Mouse (Mus musculus) mature B cell (primary cell): ENCODE results near the gene Braf.

Source experiments
- in situ Hi-C: fragments of 300-500 bp; cut with MboI; formaldehyde crosslinking; loops from 2 replicates; pipeline ENCODE4 v1.14.3; 2019

The Braf gene

DNA sequence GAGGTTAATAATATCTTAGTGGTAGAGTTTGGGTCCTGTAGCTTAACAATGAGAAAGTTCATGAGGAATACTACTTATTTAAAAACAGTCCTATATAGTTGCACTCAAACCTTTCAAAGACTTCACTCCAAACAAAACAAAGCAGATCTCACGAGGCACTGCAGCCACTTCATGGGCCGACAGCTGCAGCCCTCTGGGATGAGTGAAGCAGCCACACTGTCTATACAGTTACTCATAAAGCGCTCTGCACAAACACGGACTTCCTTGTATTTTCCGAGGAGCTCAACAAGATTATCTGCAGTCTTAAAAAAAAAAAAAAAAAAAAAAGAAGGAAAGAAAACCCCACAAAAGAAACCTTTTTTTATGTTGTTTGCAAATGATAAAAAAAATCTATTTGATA is 117.9 kb downstream of the Braf start:
- in situ Hi-C loops: no loop called here

DNA sequence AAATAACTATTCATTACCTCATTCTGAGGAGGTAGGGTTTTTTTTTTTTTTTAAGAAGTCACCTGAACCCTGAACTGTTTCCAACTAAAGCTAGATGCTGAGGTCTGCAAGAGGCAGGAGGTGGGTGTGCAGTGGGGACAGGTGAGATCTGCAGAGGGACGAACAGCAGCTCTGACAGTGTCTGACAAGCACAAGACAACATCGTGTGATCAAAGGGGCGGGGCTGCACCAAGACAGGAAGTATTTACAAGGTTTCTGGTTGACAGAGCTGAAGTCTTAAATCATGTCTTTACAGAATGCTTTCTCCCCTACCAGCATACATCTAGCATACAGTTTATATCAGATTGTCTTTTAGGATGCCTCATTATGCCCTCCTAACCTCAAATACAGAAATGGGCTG is 118.4 kb downstream of the Braf start:
- in situ Hi-C loops: no loop called here

DNA sequence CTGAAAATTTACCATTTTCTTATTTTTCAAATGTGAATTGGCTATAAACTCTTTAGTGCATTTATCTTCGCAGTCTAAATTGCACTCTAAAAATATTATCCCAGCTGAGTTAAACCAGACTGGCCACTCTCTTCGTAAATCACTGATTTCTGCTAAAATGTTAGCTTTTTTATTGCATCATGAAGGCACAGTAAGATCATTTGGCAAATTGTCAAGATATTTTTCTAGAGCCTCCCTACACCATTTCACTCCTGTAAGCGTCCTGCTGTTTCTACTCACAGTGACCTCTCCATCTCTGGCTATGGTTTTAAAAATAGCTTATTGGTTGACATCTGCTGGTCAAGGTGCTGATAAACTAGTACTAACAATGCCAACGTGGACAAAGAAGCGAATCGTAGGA is 119.2 kb downstream of the Braf start:
- in situ Hi-C loops: no loop called here

DNA sequence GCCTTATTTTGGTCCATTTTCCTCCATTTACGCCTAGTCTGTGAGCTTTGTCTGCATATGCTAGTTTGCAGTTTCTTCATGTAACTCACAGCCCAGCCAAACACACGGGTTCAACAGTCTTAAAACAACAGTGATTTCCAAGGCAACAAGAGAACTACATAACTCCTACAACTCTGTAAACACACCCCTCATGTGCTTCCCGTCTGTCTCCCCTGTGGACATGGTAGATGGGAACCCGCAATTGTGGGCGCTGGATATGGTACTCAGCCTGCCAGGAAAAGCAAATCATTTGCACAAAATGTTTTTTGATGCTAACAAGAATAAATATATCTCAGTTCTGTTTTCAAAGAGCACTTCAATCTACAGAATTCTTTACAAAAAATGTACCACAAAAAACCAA is 120.7 kb downstream of the Braf start:
- in situ Hi-C loops: no loop called here

DNA sequence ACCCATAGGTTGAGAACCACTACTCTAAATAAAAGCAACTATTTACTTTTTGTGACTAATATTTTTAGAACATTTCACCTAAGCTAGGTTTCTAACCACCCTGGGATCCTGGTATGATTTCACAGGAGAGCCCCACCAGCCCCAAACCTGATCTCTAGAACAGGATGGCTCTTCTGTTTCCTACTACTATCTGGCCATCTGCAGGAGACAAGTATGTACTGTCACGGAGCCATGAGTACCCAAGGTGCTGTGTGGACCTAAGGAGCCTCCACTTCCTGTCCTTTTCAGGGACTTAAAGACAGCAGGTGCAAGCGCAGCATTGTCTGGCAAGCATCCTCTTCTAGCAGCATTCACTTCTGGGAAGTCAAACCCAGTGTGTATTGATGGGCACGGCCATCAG is 123.4 kb downstream of the Braf start:
- in situ Hi-C loops: no loop called here

DNA sequence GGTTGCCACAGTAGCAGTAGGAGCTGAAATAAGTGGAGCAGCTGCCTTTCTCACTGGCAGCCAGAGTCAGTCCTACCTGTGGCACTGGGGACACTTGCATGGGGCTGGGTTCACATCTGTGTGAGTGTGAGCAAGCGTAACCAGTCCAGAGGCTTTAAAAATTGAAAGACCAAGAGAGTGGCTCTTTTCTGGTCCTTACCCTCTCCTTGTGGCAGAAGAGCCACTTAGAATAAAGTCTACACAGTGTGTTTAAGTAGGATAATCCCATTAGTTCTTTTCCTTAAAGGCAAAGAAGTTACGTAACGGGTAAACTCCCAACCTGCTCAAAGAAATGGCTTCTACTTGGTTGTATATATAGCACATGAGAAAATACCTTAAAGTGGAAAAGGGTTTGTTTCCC is 124.4 kb downstream of the Braf start:
- in situ Hi-C loops: no loop called here

DNA sequence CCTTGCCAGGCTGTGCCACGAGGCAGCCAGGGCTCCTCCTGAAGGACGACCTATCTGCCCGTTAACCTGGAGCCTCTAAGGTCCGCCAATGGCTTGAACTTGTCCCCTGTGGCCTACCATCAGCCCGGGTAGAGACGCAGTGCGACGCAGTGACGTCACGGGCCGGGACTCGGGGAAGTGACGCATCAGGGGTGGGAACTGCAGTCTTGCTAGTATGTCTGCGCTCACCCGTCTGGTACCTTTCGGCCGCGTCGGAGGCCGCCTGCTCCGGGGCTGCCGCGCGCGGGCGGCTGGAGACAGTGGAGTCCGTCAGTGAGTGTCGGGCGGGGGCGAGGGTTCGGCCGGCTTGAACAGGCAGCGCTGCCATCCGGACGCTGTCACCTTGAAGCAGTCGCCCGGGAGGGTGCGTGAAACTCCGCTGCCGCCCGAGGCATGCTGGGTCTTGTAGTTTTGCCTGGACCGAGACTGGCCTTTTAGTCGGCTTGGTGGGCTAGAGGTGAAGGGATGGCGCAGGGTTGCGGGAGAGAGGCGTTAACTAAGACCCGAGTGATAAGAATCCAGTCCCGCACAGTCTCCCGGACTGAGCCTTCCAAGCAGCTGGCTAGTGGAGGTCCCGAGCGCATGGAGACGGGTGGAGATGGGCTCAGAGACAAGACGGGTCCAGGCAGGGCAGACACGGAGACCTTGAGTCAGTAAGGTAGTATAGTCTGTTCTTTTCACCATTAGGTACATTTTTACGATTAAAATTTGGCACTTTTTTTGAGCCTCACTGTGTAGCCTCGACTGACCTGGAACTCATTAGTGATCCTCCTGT is 132.7 kb downstream of the Braf start, which contains the start of gene Ndufb2:
Ndufb2 (plus strand) TSS at position 174 of the 814 bp plus-strand sequence.
- in situ Hi-C loops: no loop called here

DNA sequence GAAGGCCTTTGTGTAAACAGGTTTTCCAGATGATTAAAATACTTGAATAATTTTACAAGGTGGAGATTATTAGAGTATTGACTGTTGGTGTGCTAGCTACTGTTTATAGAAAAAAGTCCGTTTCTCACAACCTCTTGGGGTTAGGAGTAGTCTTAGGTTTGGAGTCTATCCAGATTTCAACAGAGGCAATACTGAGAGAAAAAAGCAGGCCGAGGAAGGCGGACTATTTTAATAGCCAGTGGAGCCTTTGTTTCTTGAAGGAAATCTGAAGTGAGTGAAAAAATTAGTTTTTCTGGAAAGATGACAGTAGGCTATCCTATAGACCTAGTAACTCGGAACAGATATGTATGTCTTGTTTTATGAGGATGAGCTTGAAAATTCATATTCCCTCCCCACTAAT is 133.8 kb downstream of the Braf start:
- in situ Hi-C loops: no loop called here

DNA sequence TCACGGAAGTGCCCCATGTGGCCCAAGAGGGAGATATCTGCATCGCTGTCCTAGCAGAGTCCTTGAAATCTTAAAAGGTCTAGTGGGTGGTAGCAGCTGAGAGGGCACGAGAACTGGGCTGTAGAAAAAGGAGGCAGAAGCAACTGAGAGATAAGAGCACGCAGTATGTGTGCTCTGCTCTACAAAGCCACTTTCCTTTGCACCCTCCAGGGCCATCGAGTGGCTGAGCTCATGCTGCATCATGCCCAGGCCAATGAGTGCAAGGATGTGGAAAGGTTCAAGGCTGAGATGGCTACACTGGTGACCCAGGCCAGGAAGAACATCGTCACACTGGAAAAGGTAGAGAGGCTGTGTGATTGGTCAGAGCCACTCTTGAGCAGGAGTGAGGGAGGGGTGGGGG is 139.7 kb downstream of the Braf start, which contains the start of gene Gm42420:
Gm42420 (plus strand) TSS at position 237 of the 400 bp plus-strand sequence.
- in situ Hi-C loops: no loop called here

DNA sequence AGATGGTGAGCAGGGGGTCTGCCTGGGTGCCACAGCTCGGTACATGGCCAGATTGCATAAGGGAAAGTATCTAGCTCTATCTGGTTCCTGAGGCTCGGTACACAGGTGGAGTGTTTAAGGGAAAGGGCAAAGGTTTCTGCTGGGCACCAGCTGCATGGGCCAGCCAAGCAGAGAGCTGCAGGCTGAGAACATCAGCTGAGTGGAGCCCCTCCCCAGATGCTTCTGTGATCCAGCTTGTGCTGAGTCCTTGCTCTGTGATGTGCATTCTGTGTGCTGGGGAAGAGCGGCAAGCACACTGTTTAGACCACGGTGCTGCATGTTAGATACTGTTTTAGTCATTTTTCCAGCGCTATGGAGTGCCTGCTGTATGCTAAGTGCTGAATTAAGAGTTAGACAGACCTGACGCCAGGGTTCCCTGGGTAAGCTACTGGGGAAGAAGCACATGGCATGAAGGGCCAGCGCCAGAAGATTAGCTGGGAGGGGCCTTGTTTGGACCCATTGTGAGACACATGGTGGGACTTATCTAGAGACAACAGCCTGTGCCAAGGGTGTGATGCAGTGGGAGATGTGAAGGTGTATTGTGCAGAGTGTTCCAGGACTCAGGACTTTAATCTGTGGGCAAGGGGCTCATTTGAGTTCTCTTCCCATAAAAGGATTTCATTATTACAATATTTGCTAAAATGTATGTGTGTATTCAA is 144.0 kb downstream of the Braf start:
- in situ Hi-C loops: no loop called here

DNA sequence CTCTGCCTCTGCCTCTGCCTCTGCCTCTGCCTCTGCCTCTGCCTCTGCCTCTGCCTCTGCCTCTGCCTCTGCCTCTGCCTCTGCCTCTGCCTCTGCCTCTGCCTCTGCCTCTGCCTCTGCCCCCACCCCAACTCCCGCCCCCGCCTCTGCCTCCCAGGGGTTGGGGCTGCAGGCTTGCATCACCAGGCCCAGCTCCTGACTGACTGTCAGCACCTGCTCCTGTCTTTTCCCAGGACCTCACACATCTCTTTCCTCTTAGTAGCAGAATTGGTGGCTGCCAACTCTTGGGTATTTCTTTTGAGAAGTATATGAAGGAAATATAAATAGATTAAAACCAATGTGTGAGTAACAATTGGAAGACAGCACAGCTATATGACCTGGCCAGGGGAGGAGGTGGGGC is 144.7 kb downstream of the Braf start:
- in situ Hi-C loops: no loop called here

DNA sequence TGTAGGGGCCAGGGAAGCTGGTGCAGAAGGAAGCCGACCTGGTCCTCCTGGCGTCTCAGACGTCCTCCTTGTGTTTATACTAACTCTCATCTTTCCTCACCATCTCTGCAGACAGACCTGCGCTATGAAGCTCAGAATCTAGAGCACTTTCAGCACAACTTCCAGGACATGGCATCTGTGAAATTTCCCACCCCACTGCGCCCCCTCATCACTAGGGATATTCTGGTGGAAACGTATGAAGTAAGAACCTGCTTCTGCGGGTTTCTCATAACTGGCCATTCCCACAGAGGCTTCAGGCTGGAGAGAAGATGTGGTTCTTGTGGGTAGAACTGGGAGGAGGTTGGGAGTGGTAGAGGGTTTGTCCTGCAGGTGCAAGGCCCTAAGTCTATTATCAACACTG is 145.7 kb downstream of the Braf start:
- in situ Hi-C loops: no loop called here

DNA sequence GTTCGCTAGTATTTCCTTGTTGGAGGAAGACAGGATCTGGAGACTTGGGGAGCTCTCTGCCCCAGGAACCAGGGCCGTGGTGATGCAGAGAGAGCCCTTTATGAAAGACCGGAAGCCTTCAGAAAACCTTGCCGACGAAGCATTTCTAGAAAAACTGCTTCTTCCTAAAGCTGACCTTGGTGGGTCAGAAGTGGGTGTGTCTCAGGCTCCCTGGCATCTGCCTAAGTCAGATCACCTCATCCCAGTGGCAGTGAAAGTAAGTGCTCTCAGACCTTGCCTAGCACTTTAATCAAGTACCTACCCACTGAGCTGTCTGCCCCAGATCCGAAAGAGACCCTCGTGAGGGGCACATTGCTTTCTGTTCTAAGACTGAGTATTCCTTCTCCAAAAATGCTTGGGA is 150.3 kb downstream of the Braf start:
- in situ Hi-C loops: no loop called here

DNA sequence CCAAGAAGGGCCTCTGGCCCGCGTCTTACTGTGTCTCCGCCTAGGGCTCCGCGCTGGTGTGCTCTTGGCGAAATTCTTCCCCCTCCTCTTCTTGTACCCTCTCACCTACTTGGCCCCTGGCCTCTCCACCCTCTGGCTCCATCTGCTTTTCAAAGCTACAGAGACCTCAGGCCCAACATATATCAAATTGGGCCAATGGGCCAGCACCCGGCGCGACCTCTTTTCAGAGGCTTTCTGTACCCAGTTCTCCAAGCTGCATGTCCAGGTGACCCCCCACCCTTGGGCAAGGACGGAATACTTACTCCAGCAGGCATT is 150.8 kb downstream of the Braf start:
- in situ Hi-C loops: no loop called here

DNA sequence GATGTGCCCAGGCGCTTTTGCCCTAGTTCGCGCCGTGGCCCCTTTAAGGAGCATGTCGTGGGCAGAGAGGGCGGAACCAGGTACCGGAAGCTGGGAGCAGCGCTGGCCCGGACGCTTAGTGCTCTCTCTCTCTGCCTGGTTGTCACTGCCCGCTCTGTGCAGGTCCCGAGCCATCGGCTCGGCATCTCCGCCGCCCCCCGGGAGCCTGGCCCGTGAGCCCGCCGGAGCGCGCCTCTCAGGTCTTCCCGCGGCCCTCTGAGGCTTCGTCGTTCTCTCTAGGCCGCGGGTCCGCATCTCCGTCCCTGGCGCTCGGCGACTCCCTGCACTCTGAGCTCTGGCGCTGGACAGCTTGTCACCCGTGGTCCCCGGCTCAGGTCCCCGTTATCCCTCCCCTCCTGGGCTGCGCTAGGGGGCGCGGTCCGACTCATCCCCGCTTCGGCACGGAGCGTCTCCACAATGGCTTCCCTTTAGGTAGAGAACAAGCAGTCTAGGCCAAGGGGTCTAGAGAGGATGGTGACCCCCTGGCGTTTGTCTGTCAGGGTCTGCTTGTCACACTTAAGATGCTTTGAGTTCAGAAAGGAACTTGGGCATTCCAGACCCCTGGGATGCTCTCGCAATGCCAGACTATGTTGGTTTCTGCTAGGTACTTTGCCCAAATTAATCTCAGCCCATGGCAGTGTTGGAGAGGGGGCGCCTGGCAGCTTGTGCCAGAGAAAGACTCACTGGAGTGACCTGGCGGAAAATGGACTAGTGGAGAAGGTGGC is 151.3 kb downstream of the Braf start, which contains the start of gene Adck2:
Adck2 (plus strand) TSS at position 83 of the 764 bp plus-strand sequence.
- in situ Hi-C loops: no loop called here

DNA sequence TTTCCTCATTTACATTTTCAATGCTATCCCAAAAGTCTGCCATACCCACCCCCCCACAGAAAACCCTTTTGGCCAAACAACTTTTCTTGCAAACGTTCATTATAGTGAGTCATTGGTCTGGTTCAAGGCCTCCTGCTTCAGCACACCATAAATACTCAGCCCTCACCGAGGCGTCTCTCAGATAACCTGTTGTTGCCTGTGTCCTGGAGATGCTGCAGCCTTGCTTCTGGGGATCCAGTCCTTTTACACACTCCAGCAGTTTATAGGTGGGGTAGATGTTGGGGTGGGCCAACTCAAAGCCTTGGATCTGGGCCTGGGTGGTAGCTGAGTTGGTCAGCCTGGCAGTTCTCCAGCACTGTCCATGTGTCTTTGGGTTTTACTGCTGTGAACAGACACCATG is 154.8 kb downstream of the Braf start:
- in situ Hi-C loops: no loop called here

DNA sequence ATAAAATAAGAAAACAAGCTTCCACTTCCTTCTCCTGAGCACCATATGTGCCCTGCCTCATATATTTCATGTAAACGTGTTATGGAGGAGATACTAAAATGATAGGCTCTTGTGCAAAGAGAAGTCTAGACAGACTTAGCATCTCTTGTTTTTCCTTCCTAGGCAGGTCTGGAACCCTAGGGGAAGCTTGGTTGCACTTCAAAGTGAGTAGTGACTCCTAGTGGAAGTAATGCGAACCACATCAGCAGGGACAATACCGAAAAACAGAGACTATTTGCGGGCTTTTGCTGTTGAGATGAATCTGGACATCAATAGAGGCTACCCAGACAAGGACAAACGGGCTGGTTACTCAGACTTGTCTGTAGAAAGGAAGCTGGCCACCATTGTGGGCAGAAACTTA is 157.7 kb downstream of the Braf start:
- in situ Hi-C loops: loop anchor here (10.0 kb wide), 1 partner anchor 103 kb away; no protein-coding TSS in a partner anchor

DNA sequence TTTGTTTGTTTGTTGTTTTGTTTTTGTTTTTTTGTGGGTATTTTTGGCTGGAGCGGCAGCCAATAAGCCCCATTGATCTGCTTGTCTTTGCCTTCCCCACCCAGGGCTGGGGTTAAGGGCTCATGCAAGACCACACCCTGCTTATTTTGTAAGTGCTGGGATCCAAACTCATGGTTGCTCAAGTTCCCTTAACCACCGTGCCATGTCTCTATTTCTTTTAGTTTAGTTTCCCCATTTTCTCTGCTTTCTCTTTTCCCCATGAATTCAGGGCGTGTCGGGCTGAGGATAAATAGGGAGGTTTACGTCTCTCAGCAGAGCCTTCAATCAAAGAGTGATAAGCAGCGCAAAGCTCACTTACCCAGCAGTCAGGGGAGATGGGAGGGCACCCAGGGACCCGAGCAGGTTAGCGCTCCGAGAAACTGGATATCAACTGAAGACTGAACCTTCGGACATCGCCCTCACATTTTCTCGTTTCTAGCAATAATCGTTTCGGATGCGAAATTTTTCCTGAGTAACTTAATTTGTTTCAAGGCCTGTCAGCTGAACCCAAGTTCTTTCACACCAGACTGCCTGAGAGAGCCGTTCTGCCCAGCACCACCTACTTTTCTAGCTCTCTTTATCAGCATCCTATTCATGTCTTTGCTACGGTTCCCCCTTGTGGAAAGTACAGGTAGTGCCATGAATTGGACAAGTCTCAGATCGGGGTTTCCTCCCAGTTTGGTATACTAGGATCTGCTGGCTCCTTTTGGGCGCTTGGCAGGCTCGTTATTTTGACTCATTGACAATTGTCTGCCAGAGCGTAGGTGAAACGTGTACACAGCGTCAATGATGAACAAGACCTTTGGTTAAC is 162.9 kb downstream of the Braf start:
- in situ Hi-C loops: loop anchor here (10.0 kb wide), 1 partner anchor 98 kb away; no protein-coding TSS in a partner anchor

DNA sequence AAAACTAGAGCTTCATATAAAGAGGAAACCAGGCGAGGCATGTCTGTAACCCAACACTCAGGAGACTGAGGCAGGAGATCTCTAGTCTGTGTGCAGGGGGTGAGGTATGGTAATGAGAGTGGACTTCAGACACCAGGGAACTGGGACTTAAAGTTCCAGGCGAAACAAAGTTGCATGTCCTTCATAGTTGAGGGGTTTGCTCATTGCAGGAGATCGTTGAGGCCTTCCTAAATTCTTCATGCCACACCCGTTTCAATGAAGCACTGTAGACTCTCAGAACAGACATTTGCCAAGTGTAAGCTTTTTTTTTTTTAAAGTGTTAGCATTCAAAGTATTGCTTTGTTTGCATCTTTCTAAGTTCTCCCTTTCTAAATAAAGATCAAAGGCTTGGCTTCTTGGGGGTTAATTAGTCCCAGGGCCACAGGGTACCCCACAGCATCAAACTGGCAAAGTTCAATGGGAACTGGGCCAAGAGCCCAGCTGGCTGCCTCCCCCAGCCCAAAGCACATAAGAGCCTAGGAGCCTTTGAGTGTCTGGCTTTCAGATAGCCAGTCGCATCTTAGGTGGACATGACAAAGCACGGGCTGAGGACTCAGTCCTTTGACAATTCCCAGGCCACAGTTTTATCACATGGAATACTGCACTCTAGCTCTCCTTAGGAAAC is 165.9 kb downstream of the Braf start:
- in situ Hi-C loops: no loop called here

DNA sequence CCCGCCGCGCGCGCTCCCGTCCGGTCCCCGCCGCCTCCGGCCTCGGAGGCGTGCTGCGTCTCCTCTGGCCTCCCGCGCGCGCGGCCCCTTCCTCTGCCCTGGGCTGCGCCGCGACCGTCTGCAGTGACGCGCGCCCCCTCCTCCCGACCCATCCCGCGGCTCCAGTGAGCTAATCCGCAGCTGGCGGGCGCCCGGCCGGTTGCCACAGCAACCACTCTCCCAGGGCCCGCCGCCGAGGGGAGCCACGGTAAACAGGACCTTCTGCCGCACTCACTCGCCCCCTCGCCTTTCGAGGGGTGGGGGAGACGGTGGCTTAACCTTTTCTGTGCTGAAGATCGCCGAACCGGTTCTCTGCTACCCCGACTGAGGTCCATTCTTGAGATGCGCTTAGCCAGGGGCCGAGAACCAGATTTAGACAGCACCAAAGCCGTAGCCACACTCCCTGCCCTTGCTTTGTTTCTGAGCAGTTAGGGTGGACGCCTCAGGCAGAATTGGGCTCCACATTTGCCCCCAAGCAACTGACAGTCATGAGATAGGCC is 167.5 kb downstream of the Braf start, which contains the start of gene Dennd2a:
Dennd2a (minus strand) TSS at position 145 of the 539 bp plus-strand sequence.
- in situ Hi-C loops: no loop called here
